Mouse (Mus musculus): ENCODE results near the gene Tmsb15b2. TPM values are rescaled to one million over a fixed set of nuclear protein-coding genes. Genes with fewer than 3 reads are reported as not detected.

The Tmsb15b2 gene
- total and polyA plus RNA-seq, 3 experiments: not detected

DNA sequence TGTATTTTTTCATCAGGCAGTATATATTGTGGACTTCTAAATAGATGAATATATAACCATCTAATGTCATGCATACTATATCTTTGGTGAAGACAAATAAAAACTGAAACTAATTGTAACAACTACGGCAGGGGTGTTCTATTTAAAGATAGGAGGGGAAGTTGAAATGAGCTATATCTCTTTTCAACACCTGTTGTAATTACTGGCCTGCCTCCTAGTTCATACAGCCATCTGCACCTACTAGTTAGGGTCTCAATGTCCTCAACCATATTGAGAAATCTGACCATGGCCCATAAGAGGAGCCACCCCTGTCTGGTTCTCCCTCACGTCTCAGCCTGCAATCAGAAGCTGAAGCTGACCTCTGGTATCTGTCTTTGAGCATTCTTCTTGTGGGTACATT is 21.0 kb upstream of the Tmsb15b2 start:
- Histone ChIP-seq H3K9ac (ENCODE audit: control insufficient read depth, low read depth, low read length, poor library complexity, severe bottlenecking) (no peak overlapping the region), H3K9me3 (replicated peaks; ENCODE audit: insufficient read depth, low read length) (no peaks in the 10 kb centered on the region), H3K36me3 (ENCODE audit: control insufficient read depth in 1 of 2, insufficient read depth in 2 of 2, low read length in 2 of 2) (peaks cover 0 to 20% of the 10 kb centered on the region in 2 experiments; a peak in 2 of 4 replicates), H3K27me3 (ENCODE audit: control insufficient read depth in 1 of 2, insufficient read depth in 2 of 2, low read length in 2 of 2) (no peaks in the 10 kb centered on the region), H3K79me2 (ENCODE audit: control insufficient read depth, insufficient read depth, low read length, poor library complexity) (no peaks in the 10 kb centered on the region), H3K4me3 (ENCODE audit: control insufficient read depth in 1 of 2, insufficient read depth in 1 of 2, low read depth in 2 of 2, low read length in 2 of 2) (peak overlapping the region in 1 of 2 experiments; percentile 29; a peak in 1 of 4 replicates), H3K4me1 (ENCODE audit: control insufficient read depth in 1 of 2, insufficient read depth in 2 of 2, low read length in 2 of 2) (peaks cover 8 to 9% of the 10 kb centered on the region in 2 experiments; a peak in 3 of 4 replicates), H3K27ac (ENCODE audit: control insufficient read depth, low read depth, low read length) (no peak overlapping the region)
- peak; percentile 32 for DNase-seq (ENCODE audit: low read depth, low spot score)
- TF ChIP-seq ETS1 (IDR thresholded peaks at IDR 0.05; ENCODE audit: low read depth, low read length) (peak; percentile 55), TCF12 (IDR thresholded peaks at IDR 0.05; ENCODE audit: low read depth, low read length) (peak; percentile 65), E2F4 (IDR thresholded peaks at IDR 0.05; ENCODE audit: borderline replicate concordance, low read depth, low read length) (no peak), TAL1 (IDR thresholded peaks at IDR 0.05; ENCODE audit: low read length) (peak; percentile 51), MYB (IDR thresholded peaks at IDR 0.05; ENCODE audit: low read depth, low read length) (no peak), EP300 (IDR thresholded peaks at IDR 0.05; ENCODE audit: low read depth in 1 of 2, low read length in 2 of 2) (peak; percentile 39 to 50)

GRCm38 (mm10) chrX:136993641-136994040 is 18.3 kb upstream of the Tmsb15b2 start:
- Histone ChIP-seq H3K27ac (ENCODE audit: control insufficient read depth, low read depth, low read length) (no peak overlapping the region), H3K4me3 (ENCODE audit: control insufficient read depth in 1 of 2, insufficient read depth in 1 of 2, low read depth in 2 of 2, low read length in 2 of 2) (no peak overlapping the region), H3K9me3 (replicated peaks; ENCODE audit: insufficient read depth, low read length) (no peaks in the 10 kb centered on the region), H3K9ac (ENCODE audit: control insufficient read depth, low read depth, low read length, poor library complexity, severe bottlenecking) (no peak overlapping the region), H3K27me3 (ENCODE audit: control insufficient read depth in 1 of 2, insufficient read depth in 2 of 2, low read length in 2 of 2) (no peaks in the 10 kb centered on the region), H3K4me1 (ENCODE audit: control insufficient read depth in 1 of 2, insufficient read depth in 2 of 2, low read length in 2 of 2) (peaks cover 8 to 9% of the 10 kb centered on the region in 2 experiments; a peak in 3 of 4 replicates), H3K79me2 (ENCODE audit: control insufficient read depth, insufficient read depth, low read length, poor library complexity) (no peaks in the 10 kb centered on the region), H3K36me3 (ENCODE audit: control insufficient read depth in 1 of 2, insufficient read depth in 2 of 2, low read length in 2 of 2) (peaks cover 0 to 20% of the 10 kb centered on the region in 2 experiments; a peak in 2 of 4 replicates)
- DNase-seq (ENCODE audit: low read depth, low spot score): no peak
- no peak for TF ChIP-seq TBP (IDR thresholded peaks at IDR 0.05; ENCODE audit: low read depth, low read length)
- no peak for TF ChIP-seq GABPA (IDR thresholded peaks at IDR 0.05; ENCODE audit: low read depth, low read length)
- no peak for TF ChIP-seq TAL1 (IDR thresholded peaks at IDR 0.05; ENCODE audit: low read length)
- TF ChIP-seq ETS1 (IDR thresholded peaks at IDR 0.05; ENCODE audit: low read depth, low read length): no peak
- no peak for TF ChIP-seq ZMIZ1 (IDR thresholded peaks at IDR 0.05; ENCODE audit: low read depth, low read length)
- TF ChIP-seq KAT2A (conservative IDR thresholded peaks at IDR 0.05; ENCODE audit: low read depth, low read length): no peak
- no peak for TF ChIP-seq ELF1 (IDR thresholded peaks at IDR 0.05; ENCODE audit: low read depth, low read length)
- no peak for TF ChIP-seq MYC (IDR thresholded peaks at IDR 0.05; ENCODE audit: low read depth, low read length)
- no peak for TF ChIP-seq POLR2AphosphoS5 (IDR thresholded peaks at IDR 0.05; ENCODE audit: borderline replicate concordance, low read depth, low read length)
- TF ChIP-seq POLR2AphosphoS2 (IDR thresholded peaks at IDR 0.05; ENCODE audit: low read length): no peak
- TF ChIP-seq ZC3H11A (IDR thresholded peaks at IDR 0.05; ENCODE audit: low read depth, low read length): no peak
- TF ChIP-seq BHLHE40 (IDR thresholded peaks at IDR 0.05; ENCODE audit: borderline replicate concordance, low read depth, low read length): no peak
- TF ChIP-seq MAFK (IDR thresholded peaks at IDR 0.05; ENCODE audit: borderline replicate concordance, low read depth, low read length): no peak
- no peak for TF ChIP-seq POLR2A (IDR thresholded peaks at IDR 0.05; ENCODE audit: control insufficient read depth in 1 of 2, insufficient read depth in 1 of 2, low read depth in 1 of 2, low read length in 2 of 2, poor library complexity in 1 of 2)
- TF ChIP-seq TCF12 (IDR thresholded peaks at IDR 0.05; ENCODE audit: low read depth, low read length): no peak
- no peak for TF ChIP-seq HCFC1 (IDR thresholded peaks at IDR 0.05; ENCODE audit: low read depth, low read length)
- no peak for TF ChIP-seq MXI1 (IDR thresholded peaks at IDR 0.05; ENCODE audit: low read depth, low read length)
- TF ChIP-seq ZNF384 (IDR thresholded peaks at IDR 0.05; ENCODE audit: low read depth, low read length): no peak
- TF ChIP-seq USF2 (IDR thresholded peaks at IDR 0.05; ENCODE audit: borderline replicate concordance in 1 of 2, insufficient read depth in 1 of 2, low read depth in 1 of 2, low read length in 2 of 2): no peak
- TF ChIP-seq MAX (IDR thresholded peaks at IDR 0.05; ENCODE audit: low read length): no peak
